Mouse (Mus musculus) right cerebral cortex, postnatal 36 days (tissue): Measurements from ENCODE around the gene Baz2a.
"Not testable (repeated sequence)": the region's sequence is repeated elsewhere in the genome, so short reads cannot be mapped to it uniquely, and the experiment has no call there.

Experiments used
- DNase-seq, 2 experiments: peaks; one replicate each; pipeline ENCODE4 v3.0.0; 2022; ENCODE audit warnings: low spot score in 2 of 2, mixed read lengths in 1 of 2

The Baz2a gene

DNA sequence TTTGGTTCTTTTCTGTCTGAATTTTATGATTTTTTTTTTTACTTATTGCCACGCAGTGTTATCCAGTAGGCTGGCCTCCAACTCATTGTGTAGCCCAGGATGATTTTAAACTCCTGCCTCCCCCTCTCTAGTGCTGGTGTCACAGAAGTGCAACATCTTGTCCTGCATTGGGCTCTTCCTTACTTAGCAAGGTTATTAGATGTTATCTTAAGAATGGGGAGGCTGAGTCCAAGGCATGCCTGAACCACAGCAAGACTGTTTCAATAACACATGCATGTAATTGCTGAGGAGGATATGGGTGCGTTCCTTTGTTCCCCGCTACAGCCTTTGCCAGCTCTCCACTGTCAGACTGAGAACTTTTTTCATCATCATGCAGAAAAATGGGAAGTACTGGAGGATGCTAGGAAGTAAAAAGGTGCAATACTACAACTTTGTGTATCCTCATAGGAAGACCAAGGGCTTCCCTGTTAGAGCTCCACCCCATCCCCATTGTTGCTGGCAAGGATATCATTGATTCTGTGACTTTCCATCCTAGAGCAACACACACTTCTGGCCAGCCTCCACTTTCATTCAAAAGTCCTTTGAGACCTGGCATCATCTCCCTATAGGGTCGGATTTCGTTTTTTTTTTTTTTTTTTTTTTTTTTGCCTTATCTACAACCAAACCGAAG lies 9.4 kb upstream of the Baz2a start:
- no peak for DNase-seq

DNA sequence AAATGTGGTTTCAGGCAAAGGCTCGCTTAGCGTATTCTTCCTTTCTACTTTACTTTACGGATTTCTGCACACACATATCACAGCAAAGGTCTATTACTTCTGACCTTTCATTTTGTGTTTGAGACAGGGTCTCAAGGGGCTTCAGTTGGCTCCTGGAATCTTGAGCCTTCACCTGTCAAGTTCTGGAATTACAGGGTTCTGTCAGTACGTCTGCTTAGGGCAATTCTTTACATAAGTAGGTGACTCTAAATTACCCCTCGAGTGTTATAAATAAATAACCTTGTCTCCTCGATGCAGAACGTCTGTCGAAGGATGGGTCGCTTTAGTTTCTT lies 8.9 kb upstream of the Baz2a start:
- DNase-seq = no peak

DNA sequence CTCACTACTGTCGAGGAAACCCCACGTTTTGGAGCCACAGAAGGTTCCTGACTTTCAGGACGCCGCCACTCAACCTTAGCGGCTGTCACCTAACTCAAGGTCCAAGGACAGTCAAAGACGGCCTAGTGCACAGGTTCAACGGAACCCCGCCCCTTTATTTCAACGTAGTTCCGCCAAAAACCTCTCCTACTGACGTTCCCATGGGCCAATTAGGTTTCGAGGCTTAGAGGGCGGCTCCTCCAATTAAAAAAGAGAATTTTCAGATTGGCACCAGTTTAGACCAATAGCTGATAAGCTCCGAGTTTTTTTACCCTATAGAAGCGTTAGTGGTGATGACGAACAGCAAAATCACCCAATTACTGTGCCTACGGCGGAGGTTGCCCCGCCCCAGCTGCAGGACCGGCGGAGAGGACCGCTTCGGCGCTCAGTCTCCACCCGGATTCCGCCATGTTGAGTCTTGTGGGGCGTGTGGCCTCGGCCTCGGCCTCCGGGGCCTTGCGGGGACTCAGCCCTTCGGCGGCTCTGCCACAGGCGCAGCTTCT lies 8.4 kb upstream of the Baz2a start, which contains the start of gene Atp5b:
Gene Atp5b (plus strand): TSS at position 394 of the 542 bp plus-strand sequence.
- peak; percentile 94 to 97 for DNase-seq

DNA sequence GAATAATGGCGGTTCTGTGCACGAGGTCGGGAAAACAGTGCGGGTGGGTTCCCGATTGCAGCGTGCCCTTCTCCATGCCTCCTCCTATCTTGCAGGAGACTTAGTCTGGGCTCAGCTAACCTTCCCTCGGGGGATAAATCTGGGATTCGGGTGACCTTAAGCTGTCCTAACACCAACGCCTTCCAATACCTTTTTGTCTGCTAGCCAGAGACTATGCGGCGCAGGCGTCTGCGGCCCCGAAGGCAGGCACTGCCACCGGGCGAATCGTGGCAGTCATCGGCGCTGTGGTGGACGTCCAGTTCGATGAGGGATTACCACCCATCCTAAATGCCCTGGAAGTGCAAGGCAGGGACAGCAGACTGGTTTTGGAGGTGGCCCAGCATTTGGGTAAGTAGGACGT lies 7.7 kb upstream of the Baz2a start:
- DNase-seq = no peak

DNA sequence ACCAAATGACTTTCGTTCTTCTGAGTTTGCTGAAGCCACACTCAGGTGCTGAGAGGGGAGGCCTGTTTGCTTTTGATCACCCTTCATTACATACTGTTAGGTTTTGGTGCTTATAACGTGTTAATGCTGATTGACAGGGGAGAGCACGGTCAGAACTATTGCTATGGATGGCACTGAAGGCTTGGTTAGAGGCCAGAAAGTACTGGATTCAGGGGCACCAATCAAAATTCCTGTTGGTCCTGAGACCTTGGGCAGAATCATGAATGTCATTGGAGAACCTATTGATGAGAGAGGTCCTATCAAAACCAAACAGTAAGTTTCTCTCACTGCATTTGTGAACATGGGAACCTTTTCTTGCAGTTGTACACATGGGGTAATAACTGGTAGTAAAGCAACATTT lies 7.2 kb upstream of the Baz2a start:
- no peak for DNase-seq

DNA sequence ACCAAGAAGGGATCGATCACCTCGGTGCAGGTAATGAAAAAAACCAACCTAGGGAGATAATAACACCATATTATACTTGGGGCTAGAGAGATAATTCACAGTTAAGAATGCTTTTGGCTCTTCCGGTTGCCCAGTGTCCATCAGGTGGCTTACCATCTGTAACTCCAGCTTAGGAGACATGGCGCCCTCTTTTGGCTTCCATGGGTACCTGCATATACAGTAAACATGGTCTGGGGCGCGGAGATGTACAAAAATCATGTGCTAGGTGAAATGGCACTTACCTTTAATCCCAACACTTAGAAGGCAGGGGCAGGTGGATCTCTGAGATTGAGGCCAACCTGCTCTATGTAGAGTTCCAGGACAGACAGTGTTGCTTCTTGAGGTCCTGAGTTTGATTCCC lies 5.0 kb upstream of the Baz2a start:
- no peak for DNase-seq

DNA sequence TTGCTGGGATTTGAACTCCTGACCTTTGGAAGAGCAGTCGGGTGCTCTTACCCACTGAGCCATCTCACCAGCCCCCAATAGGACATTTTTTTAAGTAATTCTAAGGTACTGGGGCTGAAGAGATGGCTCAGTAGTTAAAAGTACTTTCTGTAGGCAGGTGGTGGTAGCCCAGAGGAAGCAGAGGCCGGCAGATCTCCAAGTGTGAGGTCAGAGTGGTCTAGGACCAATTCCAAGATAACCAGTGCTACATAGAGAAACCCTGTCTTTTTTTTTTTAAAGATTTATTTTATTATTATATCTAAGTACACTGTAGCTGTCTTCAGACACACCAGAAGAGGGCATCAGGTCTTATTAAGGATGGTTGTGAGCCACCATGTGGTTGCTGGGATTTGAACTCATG lies 4.2 kb upstream of the Baz2a start:
- DNase-seq = not testable (repeated sequence)

DNA sequence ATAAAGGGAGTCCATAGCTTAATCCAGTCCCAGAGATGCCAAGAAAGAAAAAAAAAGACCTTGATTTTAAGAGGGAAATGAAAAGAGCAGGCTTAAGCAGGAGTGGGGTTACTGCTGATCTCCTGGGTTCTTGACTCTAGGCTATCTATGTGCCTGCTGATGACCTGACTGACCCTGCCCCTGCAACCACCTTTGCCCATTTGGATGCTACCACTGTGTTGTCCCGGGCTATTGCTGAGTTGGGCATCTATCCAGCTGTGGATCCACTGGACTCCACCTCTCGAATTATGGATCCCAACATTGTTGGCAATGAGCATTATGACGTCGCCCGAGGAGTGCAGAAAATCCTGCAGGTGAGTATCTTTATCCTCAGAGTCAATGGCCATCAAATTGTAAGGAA lies 3.2 kb upstream of the Baz2a start:
- DNase-seq = no peak

DNA sequence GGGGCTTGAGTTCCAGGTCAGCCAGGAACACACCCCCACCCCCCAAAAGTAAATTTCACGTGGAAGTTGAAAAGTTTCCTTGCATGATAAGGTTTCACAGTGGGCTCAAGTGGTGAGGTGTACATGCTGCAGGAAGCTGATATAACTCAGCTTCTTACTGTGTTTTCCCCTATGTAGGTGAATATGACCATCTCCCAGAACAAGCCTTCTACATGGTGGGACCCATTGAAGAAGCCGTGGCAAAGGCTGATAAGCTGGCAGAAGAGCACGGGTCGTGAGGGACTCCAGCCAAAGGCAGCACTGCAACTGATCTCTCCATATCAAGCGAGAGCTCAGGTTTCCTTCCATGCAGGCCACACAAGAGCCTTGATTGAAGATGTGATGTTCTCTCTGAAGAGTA lies 1.5 kb upstream of the Baz2a start:
- no peak for DNase-seq

DNA sequence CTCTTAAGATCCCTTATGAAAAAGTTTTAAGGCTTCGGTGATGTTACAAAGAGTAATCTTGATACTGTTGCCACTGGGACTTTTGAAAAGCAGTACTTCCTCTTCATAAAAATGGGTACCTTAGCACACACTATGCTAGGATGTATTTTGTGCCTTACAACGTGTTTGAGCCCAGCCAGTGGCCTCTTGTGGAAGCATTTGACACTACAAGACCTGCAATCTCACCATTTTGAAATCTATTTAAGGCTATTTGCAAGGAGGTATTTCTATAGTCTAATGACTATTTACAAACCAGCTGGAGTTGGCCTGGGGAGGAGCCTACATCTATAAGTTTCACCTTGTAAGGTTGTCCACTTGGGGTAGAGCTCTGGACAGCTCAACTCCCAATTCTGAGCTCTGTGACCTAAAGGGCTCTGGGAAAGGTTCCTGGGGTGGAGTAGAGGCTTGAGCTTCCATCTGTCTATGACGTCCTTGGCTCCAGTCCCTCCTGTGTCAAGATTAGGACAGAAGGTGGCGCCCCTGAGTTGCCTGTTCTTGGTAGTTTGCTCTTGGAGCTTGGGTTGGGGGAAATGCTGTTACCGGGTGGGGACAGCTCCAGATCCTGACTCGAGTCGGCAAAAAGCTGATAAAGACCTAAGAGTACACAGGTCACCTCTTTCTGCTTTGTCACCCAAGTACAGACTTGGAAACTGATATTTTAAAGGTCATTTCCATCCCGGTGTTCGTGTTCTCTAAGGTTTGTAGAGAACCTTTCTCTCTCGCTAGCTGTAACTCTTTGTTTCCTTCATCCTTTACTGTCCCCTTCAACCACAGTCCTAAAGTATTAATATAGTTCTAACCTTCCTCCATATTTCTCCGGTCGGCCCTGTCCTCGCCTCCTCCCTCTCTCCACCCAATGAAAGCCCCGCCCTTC lies 470 bp upstream of the Baz2a start:
- peak; percentile 74 to 82 for DNase-seq

DNA sequence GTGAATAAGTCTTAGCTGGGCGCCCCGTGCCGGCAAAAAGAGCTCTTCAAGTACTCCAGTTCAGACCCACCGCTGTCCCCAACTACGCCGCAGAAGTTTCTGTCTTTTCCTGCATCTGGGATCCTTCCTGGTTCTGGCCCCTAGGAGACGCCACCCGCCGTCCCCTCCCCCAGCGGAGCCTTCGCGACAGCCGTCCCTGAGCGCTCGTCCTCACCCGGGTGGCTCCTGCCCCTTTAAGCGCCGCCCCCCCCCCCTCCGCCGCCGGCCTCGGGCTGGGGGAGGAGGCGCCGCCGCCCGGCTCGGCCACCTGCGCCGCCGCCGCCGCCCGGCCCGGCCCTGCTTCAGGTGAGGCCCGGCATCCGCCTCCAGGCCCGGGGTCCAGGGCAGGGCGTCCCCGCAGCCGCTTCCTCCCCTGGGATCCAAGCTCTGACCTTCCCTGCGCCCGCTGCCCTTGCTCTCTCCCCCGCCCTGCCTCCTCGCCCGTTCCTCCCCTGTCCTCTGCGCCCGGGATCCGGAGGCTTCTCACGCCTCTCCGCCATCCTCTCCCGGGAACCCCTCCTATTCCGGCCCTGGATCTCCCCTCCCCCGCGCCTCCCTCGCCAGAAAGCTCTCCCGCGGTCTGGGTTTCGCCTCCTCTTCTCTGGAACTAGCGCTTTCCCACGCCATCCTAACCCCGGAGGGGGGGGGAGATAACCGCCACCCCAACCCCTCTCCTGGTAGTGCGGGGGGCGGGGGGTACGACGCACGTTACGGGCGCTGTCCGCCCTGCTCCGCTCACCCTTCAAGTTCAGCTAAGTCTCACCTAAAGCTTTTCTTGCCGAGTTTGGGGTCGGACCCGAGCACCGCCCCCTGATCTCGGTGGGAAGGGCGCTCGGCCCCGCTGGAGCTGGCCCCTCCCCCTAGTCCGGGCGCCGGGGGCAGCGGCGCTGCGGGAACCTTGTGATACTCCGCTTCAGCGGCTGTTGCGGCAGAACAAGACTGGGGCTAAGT lies 1.4 kb downstream of the Baz2a start:
- peak; percentile 56 to 68 for DNase-seq

DNA sequence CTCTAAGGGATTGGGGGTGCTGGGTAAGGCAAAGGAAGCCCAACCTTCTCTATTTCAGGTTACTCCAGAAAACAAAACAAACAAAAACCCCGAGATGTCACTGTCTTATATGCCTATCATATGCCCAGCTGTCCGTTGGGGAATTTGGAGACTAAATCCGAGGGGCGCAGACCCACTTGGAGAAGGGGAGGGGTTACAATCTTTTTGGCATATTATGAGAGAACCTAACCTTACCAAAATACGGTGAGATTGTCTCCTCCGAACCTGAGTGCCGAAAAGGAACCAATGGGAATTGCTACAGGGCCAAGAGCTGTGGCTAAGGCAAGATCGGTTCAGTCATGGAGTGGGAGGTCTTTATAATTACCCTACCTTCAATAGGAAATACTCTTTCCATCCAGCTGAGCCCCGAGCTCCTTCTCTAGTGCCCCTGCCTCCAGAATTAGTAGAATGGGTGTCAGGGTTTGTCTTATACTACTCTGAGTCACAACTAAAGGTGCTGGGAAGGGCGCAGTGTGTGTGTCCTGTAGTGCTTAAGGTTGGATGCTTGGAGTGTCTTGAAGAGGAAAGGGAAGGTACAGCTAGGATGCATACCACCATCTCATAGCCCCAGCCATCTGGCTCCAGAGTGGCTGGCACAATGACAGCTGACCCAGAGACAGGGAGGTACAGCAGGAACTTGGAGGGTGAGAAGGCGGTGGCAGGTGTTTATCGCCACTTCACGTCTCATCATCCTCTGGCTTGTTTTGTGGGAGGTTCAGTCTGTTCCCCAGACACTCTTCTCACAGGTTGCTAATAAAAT lies 2.3 kb downstream of the Baz2a start:
- no peak for DNase-seq

DNA sequence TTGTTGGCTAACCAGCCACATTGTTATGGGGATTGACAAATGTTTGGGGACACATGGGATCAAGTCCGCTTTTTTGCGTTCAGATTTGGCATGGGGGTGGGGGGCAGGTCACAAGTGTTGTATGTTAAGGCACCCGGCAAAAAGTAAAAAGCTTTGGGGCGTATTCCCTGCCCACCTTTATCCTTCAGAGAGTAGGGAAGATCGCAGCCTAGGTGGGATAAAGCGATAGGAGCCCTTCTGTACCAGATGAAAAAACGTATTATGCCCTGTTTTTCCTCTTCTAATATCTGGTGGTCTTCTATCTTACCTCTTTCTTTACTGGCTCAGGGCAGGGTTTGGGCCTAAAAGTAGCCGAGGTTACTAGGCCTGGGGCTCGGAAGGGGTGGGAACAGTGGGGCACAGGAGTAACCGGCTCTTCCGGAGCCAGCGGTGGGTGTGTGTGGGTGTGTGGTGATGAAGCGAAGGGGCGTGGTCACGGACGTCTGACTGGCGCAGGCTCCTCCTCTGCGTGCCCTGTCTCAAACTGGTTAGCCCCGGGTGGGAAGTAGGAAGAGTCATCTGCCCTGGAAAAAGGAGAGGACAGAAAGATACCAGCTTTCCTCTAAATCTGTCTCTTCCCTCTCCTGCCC lies 3.1 kb downstream of the Baz2a start:
- peak in 1 of 2 experiments; percentile 61 for DNase-seq

DNA sequence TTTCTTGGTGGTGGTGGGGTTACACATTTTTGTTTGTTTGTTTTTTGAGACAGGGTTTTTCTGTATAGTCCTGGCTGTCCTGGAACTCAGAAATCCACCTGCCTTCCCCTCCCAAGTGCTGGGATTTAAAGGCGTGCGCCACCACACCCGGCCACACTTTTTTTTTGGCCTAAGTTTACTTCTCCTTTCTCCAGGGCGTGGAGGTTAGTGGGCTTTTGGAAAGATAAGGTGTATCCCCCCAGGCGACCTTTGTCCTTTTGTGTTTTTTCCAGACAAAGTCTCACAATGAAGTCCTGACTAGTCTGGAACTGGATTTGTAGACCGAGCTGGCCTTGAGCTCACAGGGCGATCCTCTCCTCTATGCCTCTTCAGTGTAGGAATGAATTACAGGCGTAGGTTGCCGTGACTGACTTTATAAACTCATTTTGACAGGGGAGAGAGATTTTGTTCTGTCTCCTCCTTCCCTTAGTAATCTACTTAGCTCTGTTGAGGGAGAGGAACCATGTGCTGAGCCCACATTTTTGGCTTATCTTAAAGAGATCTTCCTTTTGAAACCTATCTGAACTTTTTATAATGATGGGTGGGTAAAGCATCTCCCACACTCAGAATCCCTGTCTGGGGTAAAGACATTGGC lies 3.7 kb downstream of the Baz2a start:
- no peak for DNase-seq

DNA sequence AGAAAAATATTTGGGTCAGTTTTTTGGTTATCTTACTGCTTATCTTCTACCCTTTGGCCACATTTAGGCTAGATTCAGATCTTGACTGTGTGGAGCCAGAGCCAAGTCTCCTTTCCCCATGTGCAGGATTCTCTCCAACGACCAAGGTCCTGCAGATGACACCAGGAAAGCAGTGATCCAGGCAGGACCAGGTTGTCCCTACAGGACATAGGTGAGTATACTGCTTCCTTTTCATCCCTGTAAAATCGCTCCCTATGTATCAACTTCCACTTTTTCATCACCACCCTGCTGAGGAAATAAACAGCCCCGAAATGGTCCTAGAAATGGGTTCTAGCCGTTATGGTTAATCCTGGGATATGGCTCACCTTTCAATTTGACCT lies 4.9 kb downstream of the Baz2a start:
- DNase-seq = no peak

DNA sequence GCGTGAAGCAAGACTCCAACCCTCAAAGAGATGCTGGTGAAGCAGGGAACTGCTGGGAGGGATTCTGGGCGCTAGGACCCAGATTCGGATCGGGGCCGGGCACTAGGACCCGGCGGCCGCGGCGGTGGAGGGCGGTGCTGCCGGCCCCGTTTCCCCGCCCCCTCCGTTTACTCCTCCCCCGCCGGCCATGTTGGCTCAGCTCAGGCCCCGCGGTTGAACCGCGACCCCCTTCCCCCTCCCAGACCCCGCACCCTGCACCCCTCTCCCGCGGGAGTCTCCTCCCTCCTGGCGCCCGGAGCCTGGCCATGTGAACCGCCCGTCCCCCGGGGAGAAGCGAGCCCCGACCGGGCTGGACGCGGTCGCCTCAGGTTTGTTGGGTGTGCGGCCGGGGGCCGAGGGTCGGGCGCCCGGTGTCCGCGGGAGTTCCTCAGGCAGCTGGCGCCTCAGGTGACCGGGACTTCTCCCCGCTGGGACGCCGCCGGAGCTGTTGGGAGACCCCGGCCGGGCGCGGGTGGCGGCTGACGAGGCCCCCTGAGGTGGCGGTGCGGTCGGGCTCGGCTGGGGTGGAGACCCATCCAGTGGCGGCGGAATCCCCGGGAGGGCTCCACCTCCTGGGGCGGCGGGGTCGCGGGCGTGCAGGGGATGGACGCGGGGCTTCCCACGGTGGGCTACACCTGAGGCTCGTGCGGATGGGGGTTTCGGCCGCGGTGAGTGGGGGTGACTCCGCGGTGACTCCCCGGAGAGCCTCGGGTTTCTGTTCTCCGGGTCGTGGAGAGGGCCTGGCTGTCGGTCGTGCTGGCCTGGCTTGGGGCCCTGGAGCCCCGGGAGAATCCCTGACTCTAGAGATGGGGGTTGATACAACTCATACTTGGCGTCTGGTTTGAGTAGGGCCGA lies 5.6 kb downstream of the Baz2a start:
- DNase-seq = peak; percentile 73 to 75

DNA sequence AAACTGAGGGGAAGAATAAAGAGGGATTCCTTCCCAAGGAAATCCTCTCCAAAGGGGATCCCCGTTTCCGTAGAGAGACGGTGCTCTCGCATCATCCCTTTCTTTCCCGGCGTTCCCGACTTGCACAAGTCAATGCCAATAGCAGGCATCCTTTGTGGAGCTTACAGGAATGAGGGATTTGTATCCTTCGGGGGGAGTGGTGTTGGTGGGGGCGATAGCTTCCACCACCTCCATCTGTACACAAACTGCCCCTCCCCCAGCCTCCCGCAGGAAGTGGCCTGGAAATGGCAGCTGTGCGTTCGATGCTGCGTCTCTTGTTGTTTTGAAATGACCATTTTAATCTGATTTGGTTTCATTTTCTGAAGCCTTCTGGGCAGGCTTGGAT lies 6.2 kb downstream of the Baz2a start:
- peak in 1 of 2 experiments; percentile 40 for DNase-seq

DNA sequence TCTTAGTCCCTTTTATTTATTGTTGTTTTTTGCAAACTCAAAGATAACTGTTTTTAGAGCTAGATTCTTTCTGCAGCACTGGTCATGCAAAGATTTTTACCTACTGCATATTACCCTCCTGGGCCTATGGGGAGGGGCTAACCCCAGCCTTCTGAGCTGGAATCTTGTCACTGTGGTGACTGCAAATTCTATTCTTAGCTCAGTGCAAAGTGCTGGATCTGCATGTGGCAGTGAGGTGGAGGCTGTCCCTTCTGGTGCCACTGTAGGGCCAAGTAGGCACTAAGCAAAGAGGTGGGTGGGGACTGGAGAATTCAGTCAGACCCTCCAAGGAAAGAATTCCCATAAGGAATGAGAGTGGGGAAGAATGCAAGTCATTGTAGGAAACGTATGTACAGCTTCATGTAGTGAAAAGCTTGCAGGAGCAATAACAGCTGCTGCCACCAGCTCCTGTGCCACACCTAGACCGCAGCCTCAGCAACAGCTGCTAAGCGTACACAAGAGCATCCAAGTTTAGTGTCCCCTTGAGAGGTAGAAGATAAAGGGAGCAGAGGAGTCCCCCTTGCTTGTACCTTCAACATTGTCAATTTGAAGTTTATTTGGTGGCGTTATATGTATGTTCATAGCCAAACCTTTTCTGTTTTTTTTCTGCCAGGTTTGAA lies 18.9 kb downstream of the Baz2a start:
- DNase-seq = no peak
